Comparison of ENCODE assay signal across 8 mouse cellular contexts in genomic region chr19:45005957-45006712, GRCm38 (mm10). TPM values are rescaled to one million over a fixed set of nuclear protein-coding genes. Genes with fewer than 3 reads are reported as not detected.
DNase-seq lines count a peak whose midpoint lies in the region; ATAC-seq and TF ChIP-seq lines count a peak whose summit lies in the region.

Gene Mrpl43, minus strand, starts transcription at chr19:45006442.

- H3K4me2 ChIP-seq in lung, postnatal 0 days (replicated peaks; ENCODE audit: low read depth, low read length), result peak within 1 kb of the TSS; percentile 90

- DNase-seq in MEL (ENCODE audit: low read depth, low spot score), result peak; percentile 97
- DNase-seq in cerebellum, adult 2 months, result peak; percentile 96 to 97
- peak; percentile 88 for DNase-seq in forelimb bud, embryonic 11.5 days (ENCODE audit: low read depth, low spot score)
- peak; percentile 96 for DNase-seq in layer of hippocampus, adult 9-11 months
- DNase-seq in lung, postnatal 0 days (ENCODE audit: low spot score), result peak; percentile 98
- peak; percentile 96 for DNase-seq in ovary, postnatal 14 days (ENCODE audit: low spot score)
- DNase-seq in thymus, postnatal 14 days, result peak; percentile 96

- H3K4me3 ChIP-seq in MEL (ENCODE audit: control insufficient read depth in 1 of 2, insufficient read depth in 1 of 2, low read depth in 2 of 2, low read length in 2 of 2), result peak within 1 kb of the TSS; percentile 91 to 96
- peak within 1 kb of the TSS; percentile 88 for H3K4me3 ChIP-seq in cerebellum, adult 2 months (replicated peaks; ENCODE audit: insufficient read depth, low read depth, low read length)
- H3K4me3 ChIP-seq in lung, postnatal 0 days (ENCODE audit: low read depth, low read length), result peak within 1 kb of the TSS; percentile 96

- under 1% methylated on average over 82 of the region's 82 CpGs for WGBS in cerebellum, adult 2 months
- under 1% methylated on average over 79 of the region's 82 CpGs for WGBS in lung, postnatal 0 days

- peaks cover 5 to 22% of the 10 kb centered on the region in 2 experiments for H3K36me3 ChIP-seq in MEL (ENCODE audit: control insufficient read depth in 1 of 2, insufficient read depth in 2 of 2, low read length in 2 of 2)
- H3K36me3 ChIP-seq in lung, postnatal 0 days (ENCODE audit: insufficient read depth, low read length), result no peaks in the 10 kb centered on the region; the same call in 1 of the 2 replicates

- peak; percentile 74 to 90 for TF ChIP-seq POLR2A in MEL (IDR thresholded peaks at IDR 0.05; ENCODE audit: control insufficient read depth in 1 of 2, insufficient read depth in 1 of 2, low read depth in 1 of 2, low read length in 2 of 2, poor library complexity in 1 of 2)
- TF ChIP-seq POLR2A in cerebellum, adult 2 months (IDR thresholded peaks at IDR 0.05; ENCODE audit: borderline replicate concordance, insufficient read depth, low read length), result no peak; the same call in 1 of the 2 replicates

- H3K9ac ChIP-seq in MEL (ENCODE audit: control insufficient read depth, low read depth, low read length, poor library complexity, severe bottlenecking), result peak within 1 kb of the TSS; percentile 92
- peak within 1 kb of the TSS; percentile 82 for H3K9ac ChIP-seq in lung, postnatal 0 days (replicated peaks; ENCODE audit: low read depth)

- no peaks in the 10 kb centered on the region for H3K9me3 ChIP-seq in MEL (replicated peaks; ENCODE audit: insufficient read depth, low read length)
- H3K9me3 ChIP-seq in lung, postnatal 0 days (ENCODE audit: low read length), result no peaks in the 10 kb centered on the region

- peak; percentile 90 for ATAC-seq in hematopoietic stem cell, adult 5-6 weeks (replicated peaks in 1 of 2; ENCODE audit: insufficient read depth in 1 of 2, low FRiP score in 2 of 2, low TSS enrichment in 1 of 2, low read depth in 1 of 2, poor library complexity in 2 of 2, severe bottlenecking in 2 of 2)
- peak; percentile 98 for ATAC-seq in lung, postnatal 0 days

- H3K27ac ChIP-seq in MEL (ENCODE audit: control insufficient read depth, low read depth, low read length), result peak within 1 kb of the TSS; percentile 78
- H3K27ac ChIP-seq in cerebellum, adult 2 months (ENCODE audit: insufficient read depth, low read length), result peak within 1 kb of the TSS; percentile 53
- H3K27ac ChIP-seq in lung, postnatal 0 days (ENCODE audit: low read length), result peak within 1 kb of the TSS; percentile 85

- peaks cover 36% of the 10 kb centered on the region for H3K79me2 ChIP-seq in MEL (ENCODE audit: control insufficient read depth, insufficient read depth, low read length, poor library complexity)

- TF ChIP-seq EP300 in MEL (IDR thresholded peaks at IDR 0.05; ENCODE audit: low read depth in 1 of 2, low read length in 2 of 2), result peak in 1 of 2 experiments; percentile 26; a peak in 1 of 4 replicates
- no peak for TF ChIP-seq EP300 in lung, postnatal 0 days (IDR thresholded peaks at IDR 0.05)

- peaks cover 3 to 26% of the 10 kb centered on the region in 2 experiments for H3K4me1 ChIP-seq in MEL (ENCODE audit: control insufficient read depth in 1 of 2, insufficient read depth in 2 of 2, low read length in 2 of 2)
- H3K4me1 ChIP-seq in cerebellum, adult 2 months (ENCODE audit: control insufficient read depth, insufficient read depth, low read length), result peaks cover 14% of the 10 kb centered on the region
- H3K4me1 ChIP-seq in lung, postnatal 0 days (ENCODE audit: insufficient read depth, low read depth, low read length), result peaks cover 14% of the 10 kb centered on the region

- TF ChIP-seq CTCF in MEL (IDR thresholded peaks at IDR 0.05 in 2 of 3, conservative IDR thresholded peaks at IDR 0.05 in 1 of 3; ENCODE audit: control insufficient read depth in 1 of 3, insufficient read depth in 1 of 3, low read depth in 2 of 3, low read length in 3 of 3, poor library complexity in 1 of 3, severe bottlenecking in 1 of 3), result peak in 1 of 3 experiments; percentile 1; a peak in 1 of 6 replicates
- TF ChIP-seq CTCF in cerebellum, adult 2 months (IDR thresholded peaks at IDR 0.05; ENCODE audit: borderline replicate concordance, insufficient read depth, low read depth, low read length), result no peak
- no peak for TF ChIP-seq CTCF in lung, postnatal 0 days (IDR thresholded peaks at IDR 0.05)

- H3K27me3 ChIP-seq in MEL (ENCODE audit: control insufficient read depth in 1 of 2, insufficient read depth in 2 of 2, low read length in 2 of 2), result no peaks in the 10 kb centered on the region
- no peaks in the 10 kb centered on the region for H3K27me3 ChIP-seq in cerebellum, adult 2 months (ENCODE audit: control insufficient read depth, insufficient read depth, low read length)
- H3K27me3 ChIP-seq in lung, postnatal 0 days (replicated peaks; ENCODE audit: insufficient read depth, low read length), result no peaks in the 10 kb centered on the region

- TF ChIP-seq RAD21 in MEL (IDR thresholded peaks at IDR 0.05; ENCODE audit: low read depth, low read length), result no peak

TF ChIP-seq in MEL, 35 proteins besides CTCF, POLR2A, EP300 and RAD21:
- peak; percentile 34; the same call in 1 of the 2 replicates for TF ChIP-seq NRF1 (IDR thresholded peaks at IDR 0.05; ENCODE audit: insufficient read depth, low read depth, low read length, poor library complexity, severe bottlenecking)
- TF ChIP-seq ZNF384 (IDR thresholded peaks at IDR 0.05; ENCODE audit: low read depth, low read length), result no peak
- peak; percentile 80 for TF ChIP-seq CHD2 (IDR thresholded peaks at IDR 0.05; ENCODE audit: low read length)
- no peak for TF ChIP-seq CHD1 (IDR thresholded peaks at IDR 0.05; ENCODE audit: low read depth, low read length)
- no peak for TF ChIP-seq GATA1 (IDR thresholded peaks at IDR 0.05; ENCODE audit: low read depth, low read length)
- no peak for TF ChIP-seq MAFK (IDR thresholded peaks at IDR 0.05; ENCODE audit: borderline replicate concordance, low read depth, low read length)
- no peak for TF ChIP-seq USF2 (IDR thresholded peaks at IDR 0.05; ENCODE audit: borderline replicate concordance in 1 of 2, insufficient read depth in 1 of 2, low read depth in 1 of 2, low read length in 2 of 2)
- TF ChIP-seq MEF2A (IDR thresholded peaks at IDR 0.05; ENCODE audit: extremely low read depth, insufficient replicate concordance, low read depth, low read length, poor library complexity, severe bottlenecking), result 0 out of 2 replicates have a peak, but pooled peaks have one; percentile 5
- no peak for TF ChIP-seq ZC3H11A (IDR thresholded peaks at IDR 0.05; ENCODE audit: low read depth, low read length)
- TF ChIP-seq ZKSCAN1 (IDR thresholded peaks at IDR 0.05; ENCODE audit: low read depth, low read length), result no peak
- TF ChIP-seq SMC3 (IDR thresholded peaks at IDR 0.05; ENCODE audit: low read depth, low read length), result no peak
- TF ChIP-seq MAZ (IDR thresholded peaks at IDR 0.05; ENCODE audit: low read depth, low read length), result peak; percentile 83; the same call in 1 of the 2 replicates
- peak; percentile 57 for TF ChIP-seq ZMIZ1 (IDR thresholded peaks at IDR 0.05; ENCODE audit: low read depth, low read length)
- TF ChIP-seq MYB (IDR thresholded peaks at IDR 0.05; ENCODE audit: low read depth, low read length), result peak; percentile 48; the same call in 1 of the 2 replicates
- TF ChIP-seq ETS1 (IDR thresholded peaks at IDR 0.05; ENCODE audit: low read depth, low read length), result peak; percentile 58; the same call in 1 of the 2 replicates
- TF ChIP-seq RCOR1 (IDR thresholded peaks at IDR 0.05; ENCODE audit: low read depth, low read length), result peak; percentile 73
- no peak for TF ChIP-seq GABPA (IDR thresholded peaks at IDR 0.05; ENCODE audit: low read depth, low read length)
- peak; percentile 100 for TF ChIP-seq SIN3A (IDR thresholded peaks at IDR 0.05; ENCODE audit: low read length)
- TF ChIP-seq TCF12 (IDR thresholded peaks at IDR 0.05; ENCODE audit: low read depth, low read length), result peak; percentile 49; the same call in 1 of the 2 replicates
- peak; percentile 97 for TF ChIP-seq HCFC1 (IDR thresholded peaks at IDR 0.05; ENCODE audit: low read depth, low read length)
- TF ChIP-seq NELFE (IDR thresholded peaks at IDR 0.05; ENCODE audit: low read depth, low read length), result peak; percentile 91
- no peak for TF ChIP-seq JUND (IDR thresholded peaks at IDR 0.05; ENCODE audit: low read depth, low read length)
- TF ChIP-seq ELF1 (IDR thresholded peaks at IDR 0.05; ENCODE audit: low read depth, low read length), result peak; percentile 93
- no peak for TF ChIP-seq TAL1 (IDR thresholded peaks at IDR 0.05; ENCODE audit: low read length)
- 0 out of 2 replicates have a peak, but pooled peaks have one; percentile 31 for TF ChIP-seq UBTF (IDR thresholded peaks at IDR 0.05; ENCODE audit: borderline replicate concordance, insufficient read depth, low read depth, low read length)
- peak; percentile 100 for TF ChIP-seq MXI1 (IDR thresholded peaks at IDR 0.05; ENCODE audit: low read depth, low read length)
- TF ChIP-seq POLR2AphosphoS5 (IDR thresholded peaks at IDR 0.05; ENCODE audit: borderline replicate concordance, low read depth, low read length), result no peak
- peak; percentile 99 for TF ChIP-seq MYC (IDR thresholded peaks at IDR 0.05; ENCODE audit: low read depth, low read length)
- TF ChIP-seq KAT2A (conservative IDR thresholded peaks at IDR 0.05; ENCODE audit: low read depth, low read length), result peak; percentile 88
- peak; percentile 72; the same call in 1 of the 2 replicates for TF ChIP-seq E2F4 (IDR thresholded peaks at IDR 0.05; ENCODE audit: borderline replicate concordance, low read depth, low read length)
- peak; percentile 75 for TF ChIP-seq BHLHE40 (IDR thresholded peaks at IDR 0.05; ENCODE audit: borderline replicate concordance, low read depth, low read length)
- peak; percentile 69 for TF ChIP-seq TBP (IDR thresholded peaks at IDR 0.05; ENCODE audit: low read depth, low read length)
- peak; percentile 93 for TF ChIP-seq POLR2AphosphoS2 (IDR thresholded peaks at IDR 0.05; ENCODE audit: low read length)
- TF ChIP-seq USF1 (IDR thresholded peaks at IDR 0.05; ENCODE audit: low read depth, low read length), result peak; percentile 74
- TF ChIP-seq MAX (IDR thresholded peaks at IDR 0.05; ENCODE audit: low read length), result peak; percentile 99
TF ChIP-seq in MEL: peak in this region for 23.

RNA-seq across cellular contexts. Expression of gene Mrpl43, which starts in this region (rescaled TPM):
- 136 and 145 TPM in 2 replicates for total RNA-seq in MEL (2012; rRNA removed)
- polyA plus RNA-seq in MEL (2012; ENCODE audit: insufficient read depth in 1 of 2, insufficient read length in 2 of 2, low read depth in 1 of 2, low replicate concordance in 2 of 2, missing spikeins in 1 of 2), result 100 to 1,000 TPM in 1 of 2 experiments, not detected in 1; 136 TPM
- 86.7 and 88.3 TPM in 2 replicates for polyA plus RNA-seq in cerebellum, adult 2 months (2012; rRNA removed)
- total RNA-seq in hematopoietic stem cell, adult 5-6 weeks (2017), result 14.6 and 25.5 TPM in 2 replicates
- 62.6 and 63.3 TPM in 2 replicates for polyA plus RNA-seq in lung, postnatal 0 days (2015; fragmentation: Nextera tagmentation; extraction: Ambion mirVana)

Comparison
In these comparisons a context has a peak if more than half of its experiments do, and no peak if none do; other contexts are left out.
1. Peak in every context shown above with its lines: DNase-seq, ATAC-seq, H3K4me3 ChIP-seq and H3K27ac ChIP-seq.